Mouse (Mus musculus): Measurements from ENCODE around the gene Anks3. TPM values are rescaled to one million over a fixed set of nuclear protein-coding genes. Genes with fewer than 3 reads are reported as not detected.

The Anks3 gene
- 4.7 TPM for polyA plus RNA-seq (2014; fragmentation: Illumina TruSeq; extraction: RNeasy Lipid Tissue Mini Kit (QIAGEN cat#74804))

DNA sequence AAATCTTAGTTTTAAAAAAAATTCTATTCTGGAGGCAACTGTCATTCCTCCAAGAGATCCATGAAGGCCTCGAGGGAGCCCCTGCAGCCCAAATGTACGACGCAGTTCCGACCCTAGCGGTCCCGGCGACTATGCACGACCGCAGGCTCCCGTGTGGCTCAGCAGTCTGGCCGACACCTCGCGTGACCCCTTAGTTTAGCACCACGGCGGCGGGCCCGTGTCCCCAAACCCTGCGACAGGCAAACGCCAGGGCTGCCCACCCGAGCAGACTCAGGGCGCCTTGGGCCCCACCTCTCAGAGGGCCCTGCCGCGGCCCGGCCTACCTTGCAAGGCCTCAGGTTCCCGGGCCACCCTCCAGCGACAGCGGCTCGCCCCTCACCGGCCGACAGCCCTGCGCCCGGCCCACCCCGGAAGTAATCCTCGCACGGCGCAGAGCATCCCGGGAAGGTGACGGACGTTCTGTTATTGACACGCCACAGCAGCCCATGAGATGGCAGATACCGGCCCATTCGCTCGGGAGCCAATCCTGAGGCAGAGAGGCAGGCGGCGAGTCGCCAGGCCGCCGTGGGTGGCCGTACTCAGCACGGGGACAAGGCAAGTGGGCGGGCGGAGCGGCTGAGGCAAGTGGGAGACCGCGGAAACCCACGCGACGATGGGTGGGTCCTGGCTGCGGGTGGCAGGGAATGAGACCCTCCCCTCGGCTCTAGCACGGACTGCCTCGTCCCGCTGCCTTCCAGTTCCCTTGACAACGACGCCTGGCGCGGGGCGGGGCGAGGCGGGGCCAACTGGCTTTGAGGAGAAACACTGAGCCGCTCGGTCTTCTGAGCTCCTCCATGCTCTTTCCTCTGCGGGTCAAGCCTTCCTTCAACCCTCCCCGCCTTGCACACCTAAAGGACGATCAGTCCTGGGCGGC is at the start of gene Anks3:
TSS of gene Anks3 (minus strand) at position 409 of the 913 bp plus-strand sequence.

DNA sequence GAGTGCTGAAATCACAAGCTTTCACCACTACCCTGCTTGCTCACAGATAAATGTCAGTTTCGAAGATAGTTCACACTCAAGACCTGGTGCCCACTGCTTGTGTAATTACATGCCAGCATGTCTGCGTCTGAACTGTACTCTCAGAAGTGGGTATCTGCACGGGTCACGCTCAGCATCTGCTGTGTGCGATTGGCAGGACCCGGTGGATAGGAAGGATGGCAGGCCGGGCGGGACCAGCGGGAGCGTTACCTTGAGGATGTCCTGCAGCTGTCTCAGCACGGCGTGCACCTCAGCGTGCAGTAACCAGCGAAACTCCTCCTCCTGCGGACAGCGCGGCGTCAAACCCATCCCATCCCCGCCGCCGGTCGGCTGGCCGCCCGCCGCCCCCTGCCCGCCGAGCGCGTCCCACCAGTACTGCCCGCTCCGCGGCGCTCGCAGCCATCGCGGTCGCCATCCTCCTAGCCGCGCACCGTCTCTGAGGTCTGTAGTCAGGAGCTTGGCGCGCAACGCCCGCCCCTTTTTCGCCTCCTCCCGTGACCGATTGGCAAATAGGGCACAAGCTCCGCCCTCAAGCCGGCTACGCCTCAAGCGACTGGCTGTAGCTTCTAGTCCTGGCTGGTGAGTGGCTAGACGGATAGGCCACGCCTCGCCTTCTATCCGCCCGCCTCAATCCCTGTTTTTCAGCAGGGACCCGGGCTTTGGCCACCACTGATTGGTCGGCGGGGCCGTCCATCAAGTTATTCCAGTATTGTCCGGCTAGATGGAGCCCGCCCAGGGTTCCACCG is 49.2 kb upstream of the Anks3 start, which contains the start of gene Rogdi:
TSS of gene Rogdi (minus strand) at position 500 of the 785 bp plus-strand sequence.

DNA sequence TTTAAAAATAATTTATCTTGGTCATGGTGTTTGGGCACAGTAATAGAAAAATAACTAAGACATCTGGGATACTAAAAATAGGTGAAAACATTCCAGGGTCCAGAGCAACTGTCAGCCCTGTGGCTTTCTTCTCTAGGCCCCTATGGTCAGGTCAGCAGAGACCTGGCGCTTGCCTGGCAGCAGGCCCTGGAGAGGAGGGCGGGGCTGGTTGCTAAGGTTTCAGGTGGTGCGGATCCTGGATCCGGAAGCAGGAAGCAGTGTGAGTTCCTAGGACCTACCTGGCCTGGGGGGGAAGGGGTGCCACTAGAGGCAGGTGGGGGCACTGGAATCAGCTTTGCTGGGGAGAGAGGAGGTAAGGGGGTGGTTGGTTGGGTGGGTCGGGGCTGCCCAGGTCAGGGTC is 43.1 kb upstream of the Anks3 start, which contains the start of gene Smim22:
TSS of gene Smim22 (plus strand) at position 222 of the 400 bp plus-strand sequence.

DNA sequence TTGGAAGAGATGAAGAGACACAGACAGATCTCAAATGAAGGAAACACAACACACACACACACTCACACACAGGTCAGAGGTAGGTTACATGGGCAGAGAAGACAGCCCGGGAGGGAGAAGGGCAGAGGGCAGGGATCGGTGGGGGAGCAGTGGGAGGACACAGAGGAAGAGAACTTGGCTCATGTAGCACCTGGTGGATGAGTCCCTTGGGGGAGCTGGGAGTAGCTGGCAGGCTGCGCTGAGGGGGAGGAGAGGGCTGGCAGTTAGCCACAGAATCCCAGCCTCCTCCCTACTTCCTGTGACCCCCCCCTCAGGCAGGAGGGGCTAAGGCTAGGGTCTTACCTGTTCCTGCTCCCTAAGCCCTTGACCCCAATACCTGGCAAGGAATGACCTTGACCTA is 33.5 kb upstream of the Anks3 start, which contains the start of gene Sept12:
TSS of gene Sept12 (minus strand) at position 300 of the 400 bp plus-strand sequence.

DNA sequence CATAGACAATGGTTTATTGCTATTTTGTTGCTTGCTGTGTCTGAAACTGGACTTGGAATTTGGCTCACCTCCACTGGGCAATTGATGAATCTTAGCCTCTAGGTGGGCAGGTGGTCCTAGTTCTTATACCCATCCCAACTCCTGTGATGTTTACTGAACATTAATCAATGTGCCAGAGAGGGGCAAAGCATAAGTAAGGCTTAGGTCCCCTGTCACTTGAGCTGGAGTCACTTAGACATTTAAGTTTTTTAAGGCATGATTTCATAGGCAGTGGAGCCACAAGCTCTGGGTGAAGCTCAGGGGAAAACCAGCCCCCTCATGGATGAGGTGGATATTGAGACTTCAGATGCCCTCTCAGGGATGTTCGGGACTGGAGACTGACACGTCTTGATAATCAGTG is 25.5 kb downstream of the Anks3 start, which contains the start of gene Nudt16l1:
TSS of gene Nudt16l1 (plus strand) at position 301 of the 400 bp plus-strand sequence.

Other genes with a start within 250 kb of the Anks3 start
- 0.31 TPM for gene Nmral1, start 244.8 kb downstream of the Anks3 start, polyA plus RNA-seq (2014; fragmentation: Illumina TruSeq; extraction: RNeasy Lipid Tissue Mini Kit (QIAGEN cat#74804))
- gene Hmox2, start 237.8 kb downstream of the Anks3 start, polyA plus RNA-seq (2014; fragmentation: Illumina TruSeq; extraction: RNeasy Lipid Tissue Mini Kit (QIAGEN cat#74804)), result 48.7 TPM
- gene Cdip1, start 173.9 kb downstream of the Anks3 start, polyA plus RNA-seq (2014; fragmentation: Illumina TruSeq; extraction: RNeasy Lipid Tissue Mini Kit (QIAGEN cat#74804)), result 46.7 TPM
- 1.4 TPM for gene 4930562C15Rik, start 128.8 kb downstream of the Anks3 start, polyA plus RNA-seq (2014; fragmentation: Illumina TruSeq; extraction: RNeasy Lipid Tissue Mini Kit (QIAGEN cat#74804))
- 0.40 TPM for gene Ubald1, start 83.9 kb downstream of the Anks3 start, polyA plus RNA-seq (2014; fragmentation: Illumina TruSeq; extraction: RNeasy Lipid Tissue Mini Kit (QIAGEN cat#74804))
- gene Mgrn1, start 78.0 kb downstream of the Anks3 start, polyA plus RNA-seq (2014; fragmentation: Illumina TruSeq; extraction: RNeasy Lipid Tissue Mini Kit (QIAGEN cat#74804)), result 8.6 TPM
- gene Nudt16l1, start 25.4 kb downstream of the Anks3 start, polyA plus RNA-seq (2014; fragmentation: Illumina TruSeq; extraction: RNeasy Lipid Tissue Mini Kit (QIAGEN cat#74804)), result 5.8 TPM
- gene Sept12, start 33.6 kb upstream of the Anks3 start, polyA plus RNA-seq (2014; fragmentation: Illumina TruSeq; extraction: RNeasy Lipid Tissue Mini Kit (QIAGEN cat#74804)), result not detected
- gene Smim22, start 43.1 kb upstream of the Anks3 start, polyA plus RNA-seq (2014; fragmentation: Illumina TruSeq; extraction: RNeasy Lipid Tissue Mini Kit (QIAGEN cat#74804)), result not detected
- 0.86 TPM for gene Rogdi, start 49.3 kb upstream of the Anks3 start, polyA plus RNA-seq (2014; fragmentation: Illumina TruSeq; extraction: RNeasy Lipid Tissue Mini Kit (QIAGEN cat#74804))
- 75.1 TPM for gene Glyr1, start 85.7 kb upstream of the Anks3 start, polyA plus RNA-seq (2014; fragmentation: Illumina TruSeq; extraction: RNeasy Lipid Tissue Mini Kit (QIAGEN cat#74804))
- 35.1 TPM for gene Ubn1, start 85.9 kb upstream of the Anks3 start, polyA plus RNA-seq (2014; fragmentation: Illumina TruSeq; extraction: RNeasy Lipid Tissue Mini Kit (QIAGEN cat#74804))
- 1.8 TPM for gene Ppl, start 168.2 kb upstream of the Anks3 start, polyA plus RNA-seq (2014; fragmentation: Illumina TruSeq; extraction: RNeasy Lipid Tissue Mini Kit (QIAGEN cat#74804))
- gene Sec14l5, start 182.9 kb upstream of the Anks3 start, polyA plus RNA-seq (2014; fragmentation: Illumina TruSeq; extraction: RNeasy Lipid Tissue Mini Kit (QIAGEN cat#74804)), result not detected
- not detected for gene Nagpa, start 239.8 kb upstream of the Anks3 start, polyA plus RNA-seq (2014; fragmentation: Illumina TruSeq; extraction: RNeasy Lipid Tissue Mini Kit (QIAGEN cat#74804))